Mouse (Mus musculus) bone marrow, adult 2 months (tissue): ENCODE measurements around the gene Olfr910. TPM values are rescaled to one million over a fixed set of nuclear protein-coding genes. Genes with fewer than 3 reads are reported as not detected.

Experiments
- H3K27ac ChIP-seq: fragments of 200-500 bp; 2 replicates; pipeline ENCODE4 v1.5.1; 2012; ENCODE audit warnings: low read depth, mild to moderate bottlenecking, control low read depth, inconsistent platforms, low read length; ENCODE audit not compliant: control insufficient read depth, poor library complexity, insufficient read depth
- H3K4me1 ChIP-seq: fragments of 200-500 bp; 2 replicates; pipeline ENCODE4 v1.6.1; 2011; ENCODE audit warnings: low read length; ENCODE audit not compliant: control insufficient read depth, insufficient read depth
- H3K4me3 ChIP-seq: fragments of 200-500 bp; replicated peaks from 2 replicates; pipeline ENCODE3; 2011; ENCODE audit warnings: mild to moderate bottlenecking, low read depth, low read length, control low read depth; ENCODE audit not compliant: control insufficient read depth
- CTCF ChIP-seq: fragments of 200-500 bp; IDR thresholded peaks from 2 replicates; pipeline ENCODE4 v1.5.1; 2011; ENCODE audit warnings: low read length, control low read depth; ENCODE audit not compliant: control insufficient read depth, insufficient read depth
- POLR2A ChIP-seq: fragments of 200-500 bp; IDR thresholded peaks from 2 replicates; pipeline ENCODE4 v1.6.1; 2011; ENCODE audit warnings: low read depth, mild to moderate bottlenecking, control low read depth, low read length, borderline replicate concordance; ENCODE audit not compliant: control insufficient read depth
- WGBS: fragments of 180-500 bp; shearing (Covaris S2); methylation state at CpG from one replicate; pipeline ENCODE4 v1.1.7; 2018; 5-methylcytosine and 5-hydroxymethylcytosine counted together
- polyA plus RNA-seq: library from polyadenylated mRNA; stranded (reverse); fragments of >200 nt; gene quantifications from 2 replicates; pipeline ENCODE4 v1.2.4, GENCODE M21; 2011; ENCODE audit warnings: low replicate concordance; ENCODE audit not compliant: missing spikeins, insufficient read depth, insufficient read length

The Olfr910 gene
- not detected in 2 replicates for polyA plus RNA-seq

DNA sequence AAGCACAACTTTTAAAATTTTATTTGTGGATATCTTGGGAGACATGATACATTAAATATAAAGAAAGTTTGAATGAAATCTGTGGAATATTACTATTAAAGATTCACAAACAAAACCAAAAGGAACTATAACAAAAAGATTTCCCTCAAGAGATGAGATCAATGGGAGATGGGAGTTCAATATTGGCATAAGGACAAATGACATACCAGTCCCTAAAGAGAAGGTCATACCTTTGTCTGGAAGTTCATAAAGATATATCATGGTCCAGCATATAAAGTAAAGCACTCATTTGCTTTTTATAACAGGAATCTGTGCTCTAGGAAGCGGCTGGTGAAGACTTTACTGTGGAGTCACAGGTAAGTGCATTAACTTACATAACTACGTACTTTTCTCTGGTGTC lies at the start of gene Olfr910:
TSS of gene Olfr910 (plus strand) at position 301 of the 400 bp plus-strand sequence.
- no peaks in the 10 kb centered on the region for H3K4me1 ChIP-seq
- WGBS, result 79% methylated on average over 2 of the region's 2 CpGs
- TF ChIP-seq CTCF (no peak), POLR2A (no peak)
- H3K4me3 ChIP-seq, result no peak within 1 kb of the TSS
- H3K27ac ChIP-seq, result no peak within 1 kb of the TSS

DNA sequence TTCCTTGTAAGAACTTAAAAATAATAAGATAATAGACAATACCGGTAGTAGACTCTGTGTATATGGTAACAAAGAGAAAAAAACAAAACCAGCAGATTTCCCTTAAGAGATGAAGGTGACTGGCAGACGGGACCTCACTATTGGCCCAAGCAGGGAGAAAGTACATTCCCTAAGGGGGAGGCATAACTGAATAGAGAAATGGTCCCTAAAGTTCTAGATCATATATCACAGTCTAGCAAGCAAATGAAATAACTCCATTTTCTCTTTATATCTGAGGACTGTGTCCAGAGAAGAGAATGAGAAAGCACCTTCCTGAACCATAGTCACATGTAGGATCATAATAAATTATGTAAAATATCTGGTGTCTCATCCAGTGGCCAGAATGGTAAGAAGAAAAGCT lies 42.1 kb upstream of the Olfr910 start, which contains the start of gene Olfr907:
TSS of gene Olfr907 (plus strand) at position 301 of the 400 bp plus-strand sequence.
- no peak within 1 kb of the TSS for H3K27ac ChIP-seq
- no peaks in the 10 kb centered on the region for H3K4me1 ChIP-seq
- 67% methylated on average over 2 of the region's 2 CpGs for WGBS
- no peak for TF ChIP-seq CTCF
- no peak for TF ChIP-seq POLR2A
- H3K4me3 ChIP-seq, result no peak within 1 kb of the TSS

DNA sequence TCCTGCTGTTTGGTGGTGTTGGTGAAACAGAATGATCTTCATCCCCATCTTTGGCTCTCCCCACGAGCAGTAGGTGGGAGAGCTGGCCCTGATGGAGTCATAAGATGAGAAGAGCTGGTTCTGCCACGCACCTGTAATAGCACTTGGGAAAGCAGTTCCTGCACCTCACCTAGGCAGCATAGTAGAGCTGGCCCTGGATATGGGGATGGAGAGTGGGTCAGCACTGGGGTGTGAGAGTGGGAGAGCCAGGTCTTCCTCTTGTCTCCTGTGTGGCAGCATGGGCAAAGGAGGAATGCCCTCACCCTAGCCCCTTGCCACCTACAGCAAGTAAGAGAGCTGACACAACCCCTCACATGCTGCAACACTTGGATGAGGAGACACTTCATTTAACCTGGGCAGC lies 25.3 kb upstream of the Olfr910 start:
- Histone ChIP-seq H3K27ac (no peak overlapping the region), H3K4me3 (no peak overlapping the region), H3K4me1 (no peaks in the 10 kb centered on the region)
- WGBS, result 55% methylated on average over 2 of the region's 2 CpGs
- no peak for TF ChIP-seq POLR2A
- no peak for TF ChIP-seq CTCF

DNA sequence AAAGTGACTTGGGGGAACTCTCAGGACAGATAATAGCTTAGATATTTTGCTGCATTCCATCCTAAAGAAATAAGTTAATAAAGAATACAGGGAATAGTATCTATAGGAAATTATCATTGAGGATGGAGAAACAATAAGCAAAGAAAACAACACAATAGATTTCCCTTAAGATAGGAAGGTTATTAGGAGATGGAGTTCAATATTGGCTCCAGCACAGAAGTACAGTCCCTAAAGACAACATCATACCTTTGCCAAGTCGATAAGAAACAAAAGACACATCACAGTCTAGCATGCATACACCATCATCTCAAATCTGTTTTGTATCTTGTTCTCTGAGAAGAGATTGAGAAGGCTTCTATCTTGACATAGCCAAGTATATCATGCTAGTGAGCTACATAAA lies 16.4 kb upstream of the Olfr910 start, which contains the start of gene Olfr911-ps1:
TSS of gene Olfr911-ps1 (plus strand) at position 301 of the 400 bp plus-strand sequence.
- 65% methylated on average over 1 of the region's 1 CpGs for WGBS

DNA sequence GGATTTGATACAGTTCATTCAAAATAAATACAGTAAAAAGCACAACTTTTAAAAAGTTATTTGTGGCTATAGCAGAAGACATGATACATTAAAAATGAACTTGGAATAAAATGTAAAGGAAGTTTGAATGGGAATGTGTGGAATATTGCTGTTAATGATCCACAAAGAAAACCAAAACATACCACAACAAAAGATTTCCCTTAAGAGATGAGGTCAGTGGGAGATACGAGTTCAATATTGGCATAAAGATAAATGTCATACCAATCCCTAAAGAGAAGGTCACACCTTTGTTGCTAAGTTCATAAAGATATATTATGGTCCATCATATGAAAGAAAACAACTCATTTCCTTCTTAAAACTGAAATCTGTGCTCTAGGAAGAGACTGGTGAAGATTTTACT lies 42.2 kb downstream of the Olfr910 start, which contains the start of gene Olfr912:
TSS of gene Olfr912 (plus strand) at position 301 of the 400 bp plus-strand sequence.
- TF ChIP-seq CTCF (no peak), POLR2A (no peak)
- H3K4me1 ChIP-seq, result no peaks in the 10 kb centered on the region
- 63% methylated on average over 1 of the region's 1 CpGs for WGBS

More for the DNA sequence above, 16.4 kb upstream of the Olfr910 start, which contains the start of gene Olfr911-ps1:
- Histone ChIP-seq H3K4me3 (no peak within 1 kb of the TSS), H3K4me1 (no peaks in the 10 kb centered on the region), H3K27ac (no peak within 1 kb of the TSS)
- TF ChIP-seq POLR2A (no peak), CTCF (no peak)

More for the DNA sequence above, 42.2 kb downstream of the Olfr910 start, which contains the start of gene Olfr912:
- H3K4me3 ChIP-seq, result no peak within 1 kb of the TSS
- no peak within 1 kb of the TSS for H3K27ac ChIP-seq

Other genes with a start within 250 kb of the Olfr910 start
- not detected in 2 replicates for gene Olfr896-ps1, start 246.7 kb upstream of the Olfr910 start, polyA plus RNA-seq
- not detected in 2 replicates for gene Olfr25, start 208.8 kb upstream of the Olfr910 start, polyA plus RNA-seq
- not detected in 2 replicates for gene Olfr898, start 189.4 kb upstream of the Olfr910 start, polyA plus RNA-seq
- not detected in 2 replicates for gene Olfr250, start 171.0 kb upstream of the Olfr910 start, polyA plus RNA-seq
- gene Olfr251, start 160.8 kb upstream of the Olfr910 start, polyA plus RNA-seq, result not detected in 2 replicates
- not detected in 2 replicates for gene Olfr147, start 136.2 kb upstream of the Olfr910 start, polyA plus RNA-seq
- not detected in 2 replicates for gene Olfr901, start 108.4 kb upstream of the Olfr910 start, polyA plus RNA-seq
- gene Olfr902, start 90.2 kb upstream of the Olfr910 start, polyA plus RNA-seq, result not detected in 2 replicates
- gene Olfr904, start 74.7 kb upstream of the Olfr910 start, polyA plus RNA-seq, result not detected in 2 replicates
- 0.72 and 2.0 TPM in 2 replicates for gene Olfr905, start 66.7 kb upstream of the Olfr910 start, polyA plus RNA-seq
- gene Olfr906, start 50.8 kb upstream of the Olfr910 start, polyA plus RNA-seq, result not detected in 2 replicates
- gene Olfr907, start 42.0 kb upstream of the Olfr910 start, polyA plus RNA-seq, result 0.70 TPM in 1 of 2 replicates, not detected in the other
- gene Olfr911-ps1, start 16.3 kb upstream of the Olfr910 start, polyA plus RNA-seq, result 0.55 TPM in 1 of 2 replicates, not detected in the other
- 0.23 TPM in 1 of 2 replicates, not detected in the other for gene Olfr912, start 42.3 kb downstream of the Olfr910 start, polyA plus RNA-seq
- gene Olfr913, start 54.9 kb downstream of the Olfr910 start, polyA plus RNA-seq, result not detected in 2 replicates
- 1.0 TPM in 1 of 2 replicates, not detected in the other for gene Olfr914, start 67.3 kb downstream of the Olfr910 start, polyA plus RNA-seq
- gene Olfr916, start 122.0 kb downstream of the Olfr910 start, polyA plus RNA-seq, result not detected in 2 replicates
- gene Olfr917, start 128.0 kb downstream of the Olfr910 start, polyA plus RNA-seq, result not detected in 2 replicates
- gene Olfr918, start 136.8 kb downstream of the Olfr910 start, polyA plus RNA-seq, result not detected in 2 replicates
- gene Olfr919, start 165.8 kb downstream of the Olfr910 start, polyA plus RNA-seq, result not detected in 2 replicates
- 6.4 and 8.9 TPM in 2 replicates for gene Vwa5a, start 180.4 kb downstream of the Olfr910 start, polyA plus RNA-seq
- gene Olfr920, start 214.4 kb downstream of the Olfr910 start, polyA plus RNA-seq, result not detected in 2 replicates
- not detected in 2 replicates for gene Olfr921, start 235.2 kb downstream of the Olfr910 start, polyA plus RNA-seq